Mouse (Mus musculus): Measurements from ENCODE around the gene Gm21317.
"Not testable (repeated sequence)": the region's sequence is repeated elsewhere in the genome, so short reads cannot be mapped to it uniquely, and the experiment has no call there.

The Gm21317 gene

DNA sequence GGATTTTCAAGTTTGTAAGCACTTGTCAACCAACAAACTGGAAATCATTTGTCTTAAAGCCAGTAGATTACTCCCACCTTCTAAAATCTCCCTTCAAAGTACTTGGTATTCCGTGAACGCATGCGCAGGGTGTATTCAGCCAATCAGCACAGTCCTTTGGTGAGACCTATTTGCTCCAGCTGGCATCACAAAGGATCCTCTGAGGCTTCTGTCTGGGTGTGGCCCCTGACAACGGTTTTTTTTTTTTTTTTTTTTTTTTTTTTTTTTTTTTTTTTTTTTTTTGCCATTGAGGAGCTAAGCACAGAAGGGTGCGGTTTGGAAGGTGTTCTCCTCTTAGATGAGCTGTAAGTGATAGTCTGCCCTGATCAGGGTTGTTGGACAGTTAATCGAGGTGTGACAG is at the start of gene Gm21317:
Gene Gm21317 (plus strand): TSS at position 301 of the 400 bp plus-strand sequence.
- CTCF ChIA-PET = not testable (repeated sequence)

All from spleen, embryonic (tissue).